Mouse (Mus musculus) heart, adult 2 months (tissue): ENCODE results near the gene Eml2.

Experiments
- CTCF ChIP-seq: fragments of 200-600 bp; IDR thresholded peaks from 2 replicates; pipeline ENCODE4 v1.8.1; 2022; ENCODE audit warnings: antibody characterized with exemption, mild to moderate bottlenecking, moderate library complexity
- EP300 ChIP-seq: fragments of 200-500 bp; IDR thresholded peaks from 2 replicates; pipeline ENCODE4 v1.6.1; 2011; ENCODE audit warnings: low read depth, low read length, control low read depth; ENCODE audit not compliant: insufficient read depth
- POLR2A ChIP-seq: fragments of 200-500 bp; IDR thresholded peaks from 2 replicates; pipeline ENCODE4 v1.6.1; 2011; ENCODE audit warnings: mild to moderate bottlenecking, low read depth, low read length, control low read depth; ENCODE audit not compliant: insufficient read depth

GRCm38 (mm10) chr7:19154796-19155195 lies 21.4 kb upstream of the Eml2 start:
- TF ChIP-seq POLR2A (no peak), EP300 (no peak), CTCF (no peak)
